Mouse (Mus musculus): ENCODE data around the gene Foxg1.

GRCm38 (mm10) chr12:49383521-49384133 lies 1.2 kb downstream of the Foxg1 start:
- TF ChIP-seq POLR2A (IDR thresholded peaks at IDR 0.05; ENCODE audit: control insufficient read depth, extremely low read depth, insufficient read depth, low read length, poor library complexity) (no peak), CTCF (IDR thresholded peaks at IDR 0.05; ENCODE audit: borderline replicate concordance, control insufficient read depth, extremely low read depth, insufficient read depth, low read length, poor library complexity) (no peak)

Measured in thymus, adult 2 months (tissue).